Mouse (Mus musculus) adrenal gland, postnatal 10 days (tissue): ENCODE measurements at regions not wholly inside any gene's neighbourhood (a gene's known extent, or its start where the extent isn't known, plus 50 kb on each side); places are given as distances from the start of the nearest gene placed in this dataset.

Experiments
- DNase-seq: peaks from one replicate; pipeline ENCODE4 v3.0.0; 2021; ENCODE audit warnings: mixed read lengths

- no peak for DNase-seq
Measured at GRCm38 (mm10) chr8:88417307-88418095, 55.5 kb upstream of the Brd7 start.

DNA sequence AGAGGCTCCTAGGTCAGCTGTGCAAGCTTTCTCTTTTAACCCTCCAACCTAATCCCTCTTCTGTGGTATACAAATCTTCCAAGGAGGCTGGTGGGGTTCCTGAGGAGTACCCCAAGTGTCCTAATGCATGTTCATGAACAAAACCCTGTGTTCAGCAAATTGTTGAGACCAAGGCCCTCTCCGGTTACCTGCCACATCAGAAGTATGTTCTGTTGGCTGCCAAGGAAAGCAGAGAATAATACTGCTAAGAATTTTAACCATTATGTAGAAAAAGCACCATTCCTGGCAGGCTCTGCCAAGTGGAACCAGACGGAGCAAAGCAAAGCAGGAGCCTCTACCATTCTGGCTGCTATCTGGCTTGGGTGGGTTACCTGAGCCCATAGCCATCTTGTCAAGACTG, 61.3 kb upstream of the Brd7 start:
- no peak for DNase-seq

GRCm38 (mm10) chr8:88428560-88428959, 66.6 kb upstream of the Brd7 start:
- no peak for DNase-seq

GRCm38 (mm10) chr8:88431389-88431788, 69.4 kb upstream of the Brd7 start:
- DNase-seq: no peak

GRCm38 (mm10) chr8:88435686-88436085, 73.7 kb upstream of the Brd7 start:
- no peak for DNase-seq

DNA sequence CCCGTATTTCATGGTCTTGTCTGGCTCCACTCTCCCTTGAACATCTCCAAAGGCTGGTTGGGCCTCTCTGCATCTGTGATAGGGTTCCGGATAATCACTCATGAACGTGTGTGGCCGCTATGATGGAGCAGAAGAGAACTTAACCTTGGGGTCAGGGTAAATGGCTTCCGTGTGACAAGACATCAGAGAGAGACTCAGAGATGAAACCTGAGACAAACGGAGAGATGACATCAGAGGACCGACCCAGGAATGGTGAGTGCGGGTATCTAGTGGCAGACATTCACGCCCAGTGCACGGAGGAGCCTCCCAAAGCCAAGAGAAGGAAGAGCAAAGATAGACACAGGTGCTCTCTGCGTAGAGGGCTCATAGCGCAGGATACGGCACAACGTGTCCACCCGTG, 78.2 kb upstream of the Brd7 start:
- DNase-seq: no peak

DNA sequence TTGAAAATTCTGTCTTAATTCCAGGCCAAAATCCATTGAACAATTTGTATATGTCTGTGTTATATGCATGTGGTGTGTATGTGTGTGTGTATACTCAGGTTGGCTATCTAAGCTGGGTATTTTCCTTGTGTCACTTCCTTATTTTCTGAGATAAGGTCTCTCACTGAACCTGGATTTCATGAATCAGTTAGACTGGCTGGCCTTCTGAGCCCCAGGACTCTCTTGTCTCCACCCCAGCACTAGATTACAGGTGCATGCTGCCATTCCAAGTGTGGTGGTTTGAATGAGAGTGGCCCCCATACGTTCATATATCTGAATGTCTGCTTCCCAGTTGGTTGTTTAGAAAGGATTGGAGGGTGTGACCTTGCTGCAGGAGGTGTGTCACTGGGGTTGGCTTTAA, 77.8 kb upstream of the Nkd1 start:
- no peak for DNase-seq

DNA sequence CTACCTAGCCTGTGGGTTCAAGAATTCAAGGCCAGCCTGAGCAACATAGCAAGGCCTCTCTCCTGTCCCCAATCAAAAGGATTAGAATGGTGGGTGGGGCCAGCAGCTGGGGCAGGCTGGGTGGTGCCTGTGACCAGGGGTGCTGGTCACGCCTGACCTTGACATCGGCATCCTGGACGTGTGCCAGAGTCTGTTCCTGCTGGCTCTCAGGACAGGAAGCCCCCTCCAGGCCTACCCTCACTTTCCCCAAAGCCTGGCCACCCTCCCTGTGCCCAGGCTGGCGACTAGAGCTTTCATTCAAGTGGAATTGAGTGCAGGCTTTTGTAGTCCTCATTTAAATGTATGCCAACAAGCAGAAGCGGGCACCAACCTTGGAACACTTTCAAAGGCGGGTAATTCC, 73.7 kb upstream of the Nkd1 start:
- peak; percentile 61 for DNase-seq

DNA sequence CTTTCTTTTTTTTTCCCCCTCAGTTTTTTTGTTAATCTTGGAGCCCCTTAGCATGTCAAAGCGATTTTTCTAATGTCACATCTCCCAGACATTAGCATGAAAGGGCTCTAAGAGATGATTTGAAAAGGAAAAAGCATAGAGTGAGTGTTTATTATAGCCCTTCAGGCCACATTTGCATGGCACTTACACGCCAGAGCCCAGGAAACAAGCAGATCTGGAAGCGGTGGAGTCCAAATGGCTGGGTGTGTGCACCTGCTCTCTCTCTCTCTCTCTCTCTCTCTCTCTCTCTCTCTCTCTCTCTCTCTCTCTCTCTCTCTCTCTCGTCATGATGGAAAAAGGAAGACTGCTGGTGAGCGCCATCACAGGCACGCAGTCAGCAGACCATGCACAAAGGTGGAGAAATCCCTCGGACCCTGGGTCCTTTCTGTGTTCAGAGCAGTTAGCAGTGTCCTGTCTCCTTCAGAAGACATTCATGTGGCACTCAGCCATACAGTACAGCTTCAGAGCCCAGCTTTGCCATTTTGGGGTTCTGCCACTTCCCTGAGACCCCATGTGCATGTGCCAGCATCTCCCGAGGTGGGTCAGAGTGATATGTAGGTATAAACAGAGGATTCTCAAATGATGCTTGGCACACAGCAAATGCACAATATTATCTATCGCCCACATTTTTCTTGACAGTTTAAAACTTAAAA, 73.2 kb upstream of the Nkd1 start:
- DNase-seq: no peak

GRCm38 (mm10) chr8:88449001-88449400, 72.2 kb upstream of the Nkd1 start:
- DNase-seq: no peak

GRCm38 (mm10) chr8:88449534-88449933, 71.6 kb upstream of the Nkd1 start:
- DNase-seq: peak; percentile 26

DNA sequence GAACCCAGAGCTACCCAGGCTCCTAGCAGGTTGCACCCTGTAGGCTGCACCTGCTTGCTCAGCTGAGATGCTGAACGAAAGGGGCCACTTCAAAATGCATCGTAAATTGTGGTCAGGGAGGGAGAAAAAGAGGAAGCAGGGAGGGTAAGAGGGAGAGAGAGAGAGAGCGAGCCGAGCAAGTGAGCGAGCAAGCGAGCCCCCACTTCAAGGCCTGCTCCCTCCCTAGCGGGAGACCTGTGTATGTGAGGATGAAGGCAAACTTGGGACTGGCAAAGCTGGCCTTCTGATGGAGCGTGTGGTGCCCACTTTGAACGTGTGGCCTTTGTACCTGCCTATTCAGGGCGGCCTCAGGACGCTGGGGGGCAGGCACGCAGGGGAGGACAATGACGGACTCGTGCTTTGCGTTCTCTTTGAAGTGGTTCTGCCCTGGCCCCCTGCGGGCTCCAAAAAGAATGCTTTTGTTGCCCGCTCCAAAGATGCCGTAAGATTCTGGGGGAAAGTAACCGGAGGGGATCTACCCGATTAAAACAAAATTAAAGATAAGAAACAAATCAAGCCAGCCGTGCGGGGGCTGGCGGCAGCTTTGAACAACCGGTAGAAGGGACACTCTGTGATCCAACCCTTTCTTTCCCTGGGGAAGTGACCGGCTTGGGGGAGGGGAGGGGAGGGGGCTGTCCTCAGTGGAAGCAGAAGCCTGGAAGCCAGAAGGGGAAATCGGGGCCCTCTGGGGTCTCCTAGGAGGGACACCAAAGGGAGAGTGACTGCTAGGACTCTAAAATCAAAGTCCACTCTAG, 70.1 kb upstream of the Nkd1 start:
- DNase-seq: no peak

GRCm38 (mm10) chr8:88451658-88452500, 69.3 kb upstream of the Nkd1 start:
- no peak for DNase-seq

GRCm38 (mm10) chr8:88452501-88452847, 68.7 kb upstream of the Nkd1 start:
- DNase-seq: no peak

DNA sequence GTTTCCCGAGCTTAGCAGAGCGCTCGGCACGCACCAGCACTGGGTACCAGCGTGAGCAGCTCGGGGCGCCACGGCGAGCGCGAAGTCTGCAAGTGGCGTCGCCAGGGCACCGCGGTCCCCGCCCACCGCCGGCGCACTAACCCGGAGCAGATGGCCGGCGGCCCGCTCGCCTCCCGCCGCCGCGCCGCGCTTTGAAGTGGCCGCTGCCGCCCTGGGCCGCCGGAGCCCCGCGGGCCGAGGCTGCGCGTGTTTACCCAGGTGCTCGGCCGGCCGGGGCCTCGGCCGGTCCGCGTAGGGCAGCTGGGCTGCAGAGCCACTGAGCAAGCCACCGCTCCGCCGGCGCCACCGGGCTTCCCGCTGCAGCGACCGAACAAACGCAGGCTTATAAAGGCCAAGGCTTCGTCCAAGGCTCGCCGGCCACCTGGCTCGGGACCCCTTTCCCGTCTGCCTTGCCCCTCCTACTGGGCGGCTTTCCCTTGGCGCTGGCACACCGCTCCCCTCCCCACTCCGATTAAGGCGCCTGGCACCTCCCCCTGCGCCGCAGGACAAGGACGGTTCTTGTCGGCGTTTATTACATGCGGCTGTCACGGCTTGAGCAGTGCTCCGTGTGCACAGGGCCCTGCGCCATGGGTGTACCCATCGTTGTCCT, 67.0 kb upstream of the Nkd1 start:
- DNase-seq: peak; percentile 84

DNA sequence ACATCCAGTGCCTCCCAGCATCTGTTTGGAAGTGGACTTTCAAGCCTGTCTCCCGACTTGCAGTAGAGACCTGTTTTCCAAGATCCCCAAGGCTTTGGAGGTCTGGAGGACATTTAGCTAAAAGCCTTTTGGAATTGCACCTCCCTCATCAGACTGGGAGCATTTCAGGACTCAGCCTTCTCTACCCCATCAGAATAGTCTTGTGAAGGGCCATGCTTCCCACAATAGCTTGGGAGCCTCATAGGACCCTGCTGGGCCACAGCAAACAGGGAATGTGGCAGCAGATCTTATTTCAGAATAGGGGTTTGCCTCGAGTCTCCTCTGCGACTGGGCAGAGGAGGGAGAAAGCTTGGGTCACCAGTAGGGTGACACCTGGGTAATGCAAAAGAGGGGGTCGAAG, 66.2 kb upstream of the Nkd1 start:
- DNase-seq: no peak

DNA sequence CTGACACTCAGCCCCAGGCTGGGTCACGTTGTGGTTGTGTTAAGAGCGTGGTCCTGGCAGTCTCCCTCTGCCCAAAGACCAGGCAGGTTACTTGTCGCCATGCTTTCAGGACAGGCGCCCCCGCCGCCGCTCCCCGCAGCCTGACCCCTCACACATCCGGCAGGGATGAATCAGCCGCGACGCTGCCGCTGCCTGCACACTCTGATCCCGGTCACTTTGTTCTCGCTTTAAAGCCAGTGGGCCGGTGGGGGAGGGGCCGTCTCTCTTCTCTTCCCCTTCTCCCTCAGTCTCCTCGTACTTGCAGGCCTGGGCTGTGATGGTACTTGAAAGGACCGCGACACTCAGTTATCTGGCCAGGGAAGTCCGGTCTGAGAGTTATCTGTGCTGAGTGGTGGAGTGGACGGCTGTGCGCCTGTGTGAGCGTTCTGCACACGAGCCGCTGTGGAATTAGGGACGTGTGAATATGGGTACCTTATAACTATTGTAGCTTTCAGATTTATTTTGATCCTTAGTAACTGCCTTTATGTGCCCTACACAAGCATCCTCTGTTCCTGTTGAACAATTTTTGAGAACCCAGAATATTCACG, 65.6 kb upstream of the Nkd1 start:
- peak; percentile 72 for DNase-seq

DNA sequence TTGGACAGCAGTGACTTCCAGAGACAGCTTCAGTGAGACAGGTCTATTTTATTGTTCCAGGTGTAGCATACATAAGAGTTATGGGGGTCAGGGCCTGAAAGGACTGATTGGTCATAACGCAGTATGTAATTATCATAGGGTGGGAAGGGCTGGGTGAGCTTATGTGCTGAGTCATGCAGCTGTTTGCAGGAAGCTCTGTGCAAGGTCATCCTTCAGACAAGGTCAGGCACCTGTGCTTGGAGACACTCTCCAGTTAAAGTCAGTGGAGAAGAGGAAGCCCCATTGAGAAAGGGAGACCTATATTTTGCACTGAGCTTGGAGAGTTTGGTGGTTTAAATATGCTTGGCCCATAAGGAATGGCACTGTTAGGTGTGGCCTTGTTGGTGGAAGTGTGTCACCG, 62.0 kb upstream of the Nkd1 start:
- DNase-seq: no peak

- DNase-seq: no peak
Measured at GRCm38 (mm10) chr8:88467756-88468155, 53.4 kb upstream of the Nkd1 start.

DNA sequence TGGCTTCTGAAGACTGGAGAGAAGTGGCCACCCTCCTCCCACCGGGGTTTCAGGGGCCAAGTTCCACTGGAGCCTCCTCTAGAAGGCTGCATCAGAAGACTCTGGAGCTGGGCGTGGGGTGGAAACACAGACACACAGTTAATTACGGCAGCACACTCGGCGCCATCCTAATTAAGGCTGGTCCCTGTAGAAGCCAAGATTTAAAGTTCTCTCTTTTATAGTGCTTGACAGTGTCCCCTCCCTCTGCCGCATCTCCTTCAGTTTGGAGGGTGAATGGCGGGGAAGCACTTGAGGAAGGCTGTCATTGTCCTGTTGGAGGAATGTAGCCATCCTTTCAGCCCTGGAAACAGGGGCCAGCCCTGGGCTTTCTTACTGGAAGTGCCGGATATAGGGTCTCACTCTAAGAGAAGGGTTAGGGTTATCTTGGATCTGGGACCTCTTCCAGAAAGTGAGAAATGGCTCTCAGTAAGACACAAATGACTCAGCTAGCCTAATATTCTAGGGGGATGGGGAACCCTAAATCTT, 50.2 kb upstream of the Nkd1 start:
- DNase-seq: no peak
